Mouse (Mus musculus): Measurements from ENCODE around the gene 1700020A23Rik. TPM values are rescaled to one million over a fixed set of nuclear protein-coding genes. Genes with fewer than 3 reads are reported as not detected.

1700020A23Rik gene
- polyA plus RNA-seq, 2 experiments = not detected

DNA sequence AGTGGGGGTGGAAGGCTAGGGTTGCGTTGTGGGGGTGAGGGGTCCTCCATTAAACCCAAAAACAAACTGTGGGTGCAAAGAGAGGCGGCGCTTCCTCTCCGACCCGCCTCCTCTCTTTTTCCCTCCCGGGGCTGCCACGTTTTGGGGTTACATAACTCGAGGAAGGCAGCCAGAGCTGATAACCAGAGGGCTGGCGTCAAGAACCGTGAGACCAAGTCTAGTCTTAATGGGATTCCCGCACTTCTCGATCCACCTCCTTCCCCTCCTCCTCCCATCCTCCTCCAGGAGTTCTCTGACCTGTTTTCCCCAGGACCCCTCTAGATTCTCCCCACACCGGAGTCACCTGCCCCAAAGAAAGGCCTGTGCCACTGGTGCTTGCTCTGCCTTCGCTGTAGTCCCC is 7.0 kb upstream of the 1700020A23Rik start:
- no peaks in the 10 kb centered on the region for H3K27me3 ChIP-seq (ENCODE audit: control insufficient read depth, insufficient read depth, low read length)
- 0 out of 2 replicates have a peak, but pooled peaks have one; percentile 12 for ATAC-seq (ENCODE audit: low FRiP score, low read depth)
- peaks cover 27% of the 10 kb centered on the region for H3K36me3 ChIP-seq (ENCODE audit: control insufficient read depth, insufficient read depth, low read length)
- peaks cover 26% of the 10 kb centered on the region for H3K4me1 ChIP-seq (ENCODE audit: control insufficient read depth, insufficient read depth, low read length)
- no peaks in the 10 kb centered on the region for H3K9me3 ChIP-seq (ENCODE audit: control insufficient read depth, low read length)
- WGBS = 15% methylated on average over 7 of the region's 14 CpGs
- peak overlapping the region; percentile 73 for H3K4me3 ChIP-seq (replicated peaks; ENCODE audit: low read length)
- H3K4me2 ChIP-seq (replicated peaks; ENCODE audit: low read depth, low read length, severe bottlenecking) = peak overlapping the region; percentile 84
- H3K9ac ChIP-seq (ENCODE audit: low read depth, low read length, severe bottlenecking) = peak overlapping the region; percentile 83
- H3K27ac ChIP-seq (replicated peaks; ENCODE audit: low read depth, low read length) = peak overlapping the region; percentile 88
- DNase-seq (ENCODE audit: low spot score) = no peak
- TF ChIP-seq POLR2A (IDR thresholded peaks at IDR 0.05; ENCODE audit: borderline replicate concordance, extremely low read depth, insufficient read depth, insufficient read length) = no peak

DNA sequence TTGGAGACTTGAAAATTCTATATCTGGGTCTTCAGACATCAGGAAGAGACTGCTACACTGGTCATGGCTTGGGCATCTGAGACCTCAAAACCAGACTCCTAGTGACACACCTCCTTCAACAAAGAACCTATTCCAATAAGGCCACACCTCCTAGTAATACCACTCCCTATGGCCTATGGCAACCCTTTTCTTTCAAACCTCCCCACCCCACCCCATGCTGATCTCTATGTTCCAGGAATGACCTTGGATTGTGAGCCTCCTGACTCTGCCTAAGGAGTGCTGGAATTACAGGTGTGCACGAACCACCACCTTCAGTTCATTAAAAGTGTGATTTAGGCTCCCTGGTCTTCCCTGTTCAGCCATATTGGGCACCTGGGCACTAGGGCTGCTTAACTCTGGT is 5.0 kb upstream of the 1700020A23Rik start:
- TF ChIP-seq POLR2A (IDR thresholded peaks at IDR 0.05; ENCODE audit: borderline replicate concordance, extremely low read depth, insufficient read depth, insufficient read length) = no peak
- H3K9ac ChIP-seq (ENCODE audit: low read depth, low read length, severe bottlenecking) = no peak overlapping the region
- DNase-seq (ENCODE audit: low spot score) = no peak
- no peak overlapping the region for H3K4me3 ChIP-seq (replicated peaks; ENCODE audit: low read length)
- no peak overlapping the region for H3K27ac ChIP-seq (replicated peaks; ENCODE audit: low read depth, low read length)
- no peak overlapping the region for H3K4me2 ChIP-seq (replicated peaks; ENCODE audit: low read depth, low read length, severe bottlenecking)
- H3K4me1 ChIP-seq (ENCODE audit: control insufficient read depth, insufficient read depth, low read length) = peaks cover 26% of the 10 kb centered on the region
- H3K9me3 ChIP-seq (ENCODE audit: control insufficient read depth, low read length) = no peaks in the 10 kb centered on the region
- no peaks in the 10 kb centered on the region for H3K27me3 ChIP-seq (ENCODE audit: control insufficient read depth, insufficient read depth, low read length)
- ATAC-seq (ENCODE audit: low FRiP score, low read depth) = no peak
- peaks cover 7% of the 10 kb centered on the region; the same call in 1 of the 2 replicates for H3K36me3 ChIP-seq (ENCODE audit: control insufficient read depth, insufficient read depth, low read length)
- WGBS = 96% methylated on average over 1 of the region's 1 CpGs

DNA sequence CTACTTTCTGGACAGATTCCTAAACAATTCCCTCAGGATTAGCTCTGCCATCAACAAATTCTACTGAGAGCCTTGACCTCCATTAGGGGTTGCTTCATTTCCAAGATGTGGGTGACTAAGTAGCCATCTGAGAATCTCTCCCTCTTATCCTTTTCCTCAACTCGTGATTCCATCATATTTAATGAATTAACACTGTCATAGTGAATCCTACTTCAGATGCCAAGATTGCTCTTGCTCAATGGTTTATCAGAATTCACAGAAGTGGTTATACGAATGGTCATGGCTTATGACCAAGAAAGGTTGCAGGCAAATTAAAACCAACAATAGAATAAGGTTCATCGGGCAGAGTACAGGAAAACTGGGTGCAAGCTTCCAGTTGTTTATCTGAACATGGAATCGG is 3.2 kb upstream of the 1700020A23Rik start:
- no peak overlapping the region for H3K27ac ChIP-seq (replicated peaks; ENCODE audit: low read depth, low read length)
- peaks cover 16% of the 10 kb centered on the region for H3K4me1 ChIP-seq (ENCODE audit: control insufficient read depth, insufficient read depth, low read length)
- H3K4me2 ChIP-seq (replicated peaks; ENCODE audit: low read depth, low read length, severe bottlenecking) = no peak overlapping the region
- WGBS = 83% methylated on average over 4 of the region's 4 CpGs
- ATAC-seq (ENCODE audit: low FRiP score, low read depth) = no peak
- no peak for DNase-seq (ENCODE audit: low spot score)
- H3K36me3 ChIP-seq (ENCODE audit: control insufficient read depth, insufficient read depth, low read length) = no peaks in the 10 kb centered on the region
- H3K9ac ChIP-seq (ENCODE audit: low read depth, low read length, severe bottlenecking) = no peak overlapping the region
- no peak for TF ChIP-seq POLR2A (IDR thresholded peaks at IDR 0.05; ENCODE audit: borderline replicate concordance, extremely low read depth, insufficient read depth, insufficient read length)
- H3K9me3 ChIP-seq (ENCODE audit: control insufficient read depth, low read length) = no peaks in the 10 kb centered on the region
- H3K4me3 ChIP-seq (replicated peaks; ENCODE audit: low read length) = no peak overlapping the region
- no peaks in the 10 kb centered on the region for H3K27me3 ChIP-seq (ENCODE audit: control insufficient read depth, insufficient read depth, low read length)

DNA sequence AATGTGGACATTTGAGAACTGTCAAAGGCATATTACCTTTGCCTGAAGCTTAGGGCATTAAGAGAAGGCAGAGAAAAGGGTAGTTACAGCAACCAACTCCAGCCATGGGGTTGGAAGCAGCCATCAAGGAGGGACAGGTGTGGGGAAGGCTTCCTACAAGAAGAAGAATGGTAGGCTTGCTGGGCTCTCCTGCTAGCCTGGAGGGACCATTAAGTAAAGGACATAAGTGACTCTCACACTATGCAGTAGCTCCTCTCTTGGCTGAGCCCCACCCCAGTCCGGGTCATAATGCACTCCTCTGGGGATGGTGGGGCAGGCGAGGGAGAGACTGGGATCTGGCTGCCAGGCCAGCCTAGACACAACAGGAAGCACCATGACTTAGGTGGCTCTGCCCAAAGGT is 1.1 kb downstream of the 1700020A23Rik start, which contains the start of gene Tmem239:
Gene Tmem239, plus strand, starts transcription at position 301 of the 400 bp plus-strand sequence.
- H3K27ac ChIP-seq (replicated peaks; ENCODE audit: low read depth, low read length) = no peak within 1 kb of the TSS
- H3K9ac ChIP-seq (ENCODE audit: low read depth, low read length, severe bottlenecking) = no peak within 1 kb of the TSS
- H3K9me3 ChIP-seq (ENCODE audit: control insufficient read depth, low read length) = no peaks in the 10 kb centered on the region
- no peak within 1 kb of the TSS for H3K4me3 ChIP-seq (replicated peaks; ENCODE audit: low read length)
- H3K36me3 ChIP-seq (ENCODE audit: control insufficient read depth, insufficient read depth, low read length) = no peaks in the 10 kb centered on the region
- no peak within 1 kb of the TSS for H3K4me2 ChIP-seq (replicated peaks; ENCODE audit: low read depth, low read length, severe bottlenecking)
- H3K27me3 ChIP-seq (ENCODE audit: control insufficient read depth, insufficient read depth, low read length) = no peaks in the 10 kb centered on the region
- no peak for ATAC-seq (ENCODE audit: low FRiP score, low read depth)
- DNase-seq (ENCODE audit: low spot score) = no peak
- no peak for TF ChIP-seq POLR2A (IDR thresholded peaks at IDR 0.05; ENCODE audit: borderline replicate concordance, extremely low read depth, insufficient read depth, insufficient read length)
- WGBS = 79% methylated on average over 2 of the region's 2 CpGs
- H3K4me1 ChIP-seq (ENCODE audit: control insufficient read depth, insufficient read depth, low read length) = peaks cover 26% of the 10 kb centered on the region

DNA sequence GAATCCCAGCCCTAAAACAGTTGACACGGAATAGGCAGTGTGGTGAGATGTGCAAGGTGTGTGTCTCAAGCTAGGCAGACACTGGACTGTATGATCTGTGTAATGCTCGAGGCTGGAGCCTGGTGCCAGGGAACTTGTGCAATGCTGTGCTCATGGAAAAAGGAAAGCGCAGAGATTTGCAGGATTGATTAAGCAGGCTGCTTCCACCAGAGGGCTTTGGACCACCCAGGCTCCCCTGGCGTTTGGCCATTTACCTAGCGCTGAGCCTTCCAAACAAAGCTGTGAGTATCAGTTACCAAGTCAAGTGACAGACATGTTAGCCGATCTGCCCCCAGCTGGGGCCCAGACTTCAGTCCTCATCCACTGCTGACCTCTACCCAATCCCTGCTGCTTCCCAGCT is 3.1 kb downstream of the 1700020A23Rik start:
- Histone ChIP-seq H3K4me2 (replicated peaks; ENCODE audit: low read depth, low read length, severe bottlenecking) (no peak overlapping the region), H3K27ac (replicated peaks; ENCODE audit: low read depth, low read length) (peak overlapping the region; percentile 53; the same call in 1 of the 2 replicates), H3K9me3 (ENCODE audit: control insufficient read depth, low read length) (no peaks in the 10 kb centered on the region), H3K36me3 (ENCODE audit: control insufficient read depth, insufficient read depth, low read length) (no peaks in the 10 kb centered on the region), H3K27me3 (ENCODE audit: control insufficient read depth, insufficient read depth, low read length) (no peaks in the 10 kb centered on the region), H3K4me3 (replicated peaks; ENCODE audit: low read length) (no peak overlapping the region), H3K4me1 (ENCODE audit: control insufficient read depth, insufficient read depth, low read length) (peaks cover 31% of the 10 kb centered on the region), H3K9ac (ENCODE audit: low read depth, low read length, severe bottlenecking) (no peak overlapping the region)
- peak; percentile 85 for DNase-seq (ENCODE audit: low spot score)
- peak; percentile 69; the same call in 1 of the 2 replicates for ATAC-seq (ENCODE audit: low FRiP score, low read depth)
- 9% methylated on average over 6 of the region's 6 CpGs for WGBS
- TF ChIP-seq POLR2A (IDR thresholded peaks at IDR 0.05; ENCODE audit: borderline replicate concordance, extremely low read depth, insufficient read depth, insufficient read length) = no peak
